Mouse (Mus musculus) midbrain, embryonic 15.5 days (tissue): ENCODE measurements around the gene Gm10945. TPM values are rescaled to one million over a fixed set of nuclear protein-coding genes. Genes with fewer than 3 reads are reported as not detected.
A peak's percentile ranks its signal among the peaks of the same experiment; 100 is the strongest.

Experiments used
- ATAC-seq: fragments of 200-750 bp; cut with Nextera tagmentation; replicated peaks from 2 replicates; pipeline ENCODE4 v1.8.0; 2017; ENCODE audit warnings: moderate TSS enrichment
- H3K27ac ChIP-seq: fragments of 300-500 bp; sonication (generic); 2 replicates; pipeline ENCODE4 v1.5.1; 2015; ENCODE audit warnings: mild to moderate bottlenecking, inconsistent platforms
- H3K27me3 ChIP-seq: fragments of 300-500 bp; sonication (generic); replicated peaks from 2 replicates; pipeline ENCODE4 v1.6.1; 2015; ENCODE audit warnings: inconsistent platforms
- H3K36me3 ChIP-seq: fragments of 300-500 bp; sonication (generic); replicated peaks from 2 replicates; pipeline ENCODE4 v1.6.1; 2015; ENCODE audit warnings: inconsistent platforms
- H3K4me1 ChIP-seq: fragments of 300-500 bp; sonication (generic); 2 replicates; pipeline ENCODE4 v1.6.1; 2015; ENCODE audit warnings: inconsistent platforms
- H3K4me2 ChIP-seq: fragments of 300-500 bp; sonication (generic); 2 replicates; pipeline ENCODE4 v1.6.1; 2015; ENCODE audit warnings: inconsistent platforms, mild to moderate bottlenecking, moderate library complexity
- H3K4me3 ChIP-seq: fragments of 300-500 bp; sonication (generic); 2 replicates; pipeline ENCODE4 v1.5.1; 2015; ENCODE audit warnings: mild to moderate bottlenecking, inconsistent platforms
- H3K9ac ChIP-seq: fragments of 300-500 bp; sonication (generic); 2 replicates; pipeline ENCODE4 v1.6.1; 2015; ENCODE audit warnings: mild to moderate bottlenecking, inconsistent platforms
- H3K9me3 ChIP-seq: fragments of 300-500 bp; sonication (generic); 2 replicates; pipeline ENCODE4 v1.6.1; 2016; ENCODE audit warnings: inconsistent platforms
- WGBS: fragments of 180-500 bp; shearing (Covaris S2); methylation state at CpG from one replicate; pipeline ENCODE4 v1.1.7; 2015; ENCODE audit warnings: mixed read lengths; 5-methylcytosine and 5-hydroxymethylcytosine counted together
- polyA plus RNA-seq: library from polyadenylated mRNA; unstranded; fragments of >200 nt; fragmentation: Nextera tagmentation; extraction: Ambion mirVana; gene quantifications from 2 replicates; pipeline ENCODE4 v1.2.1, GENCODE M21; 2015

Gene Gm10945
- not detected in 2 replicates for polyA plus RNA-seq

GRCm38 (mm10) chr10:6761287-6761811 lies at the start of gene Gm10945:
Gm10945 (minus strand) TSS chr10:6761761.
- Histone ChIP-seq H3K9me3 (no peaks in the 10 kb centered on the region), H3K9ac (no peak within 1 kb of the TSS), H3K4me1 (no peaks in the 10 kb centered on the region), H3K36me3 (no peaks in the 10 kb centered on the region), H3K4me3 (no peak within 1 kb of the TSS), H3K27me3 (no peaks in the 10 kb centered on the region), H3K27ac (no peak within 1 kb of the TSS), H3K4me2 (no peak within 1 kb of the TSS)
- 91% methylated on average over 2 of the region's 2 CpGs for WGBS
- no peak for ATAC-seq

DNA sequence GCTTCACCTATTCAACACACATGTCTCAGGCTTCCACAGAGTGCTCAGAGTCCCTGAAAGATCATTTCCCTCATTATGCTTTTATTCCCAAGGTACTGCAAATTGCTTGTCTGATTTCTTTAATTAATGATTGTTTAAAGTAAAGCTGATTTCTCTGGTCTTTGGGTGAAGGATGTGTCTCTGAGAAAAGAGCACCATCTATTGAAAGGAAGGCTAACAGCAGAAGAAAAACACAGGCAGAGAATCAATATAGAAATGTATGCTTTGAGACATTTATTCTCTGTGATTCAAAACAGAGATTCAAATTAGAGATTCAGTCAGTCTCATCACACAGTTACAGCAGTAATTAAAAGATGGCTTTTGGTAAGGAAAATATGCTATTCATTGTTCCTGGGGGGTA lies 28.7 kb upstream of the Gm10945 start:
- Histone ChIP-seq H3K4me1 (0 out of 2 replicates have a peak, but pooled peaks cover 4% of the 10 kb centered on the region), H3K27me3 (no peaks in the 10 kb centered on the region; the same call in 1 of the 2 replicates), H3K9me3 (no peaks in the 10 kb centered on the region), H3K27ac (no peak overlapping the region), H3K9ac (no peak overlapping the region), H3K4me3 (peak overlapping the region; percentile 46; the same call in 1 of the 2 replicates), H3K4me2 (peak overlapping the region; percentile 13; the same call in 1 of the 2 replicates), H3K36me3 (no peaks in the 10 kb centered on the region)
- no peak for ATAC-seq

DNA sequence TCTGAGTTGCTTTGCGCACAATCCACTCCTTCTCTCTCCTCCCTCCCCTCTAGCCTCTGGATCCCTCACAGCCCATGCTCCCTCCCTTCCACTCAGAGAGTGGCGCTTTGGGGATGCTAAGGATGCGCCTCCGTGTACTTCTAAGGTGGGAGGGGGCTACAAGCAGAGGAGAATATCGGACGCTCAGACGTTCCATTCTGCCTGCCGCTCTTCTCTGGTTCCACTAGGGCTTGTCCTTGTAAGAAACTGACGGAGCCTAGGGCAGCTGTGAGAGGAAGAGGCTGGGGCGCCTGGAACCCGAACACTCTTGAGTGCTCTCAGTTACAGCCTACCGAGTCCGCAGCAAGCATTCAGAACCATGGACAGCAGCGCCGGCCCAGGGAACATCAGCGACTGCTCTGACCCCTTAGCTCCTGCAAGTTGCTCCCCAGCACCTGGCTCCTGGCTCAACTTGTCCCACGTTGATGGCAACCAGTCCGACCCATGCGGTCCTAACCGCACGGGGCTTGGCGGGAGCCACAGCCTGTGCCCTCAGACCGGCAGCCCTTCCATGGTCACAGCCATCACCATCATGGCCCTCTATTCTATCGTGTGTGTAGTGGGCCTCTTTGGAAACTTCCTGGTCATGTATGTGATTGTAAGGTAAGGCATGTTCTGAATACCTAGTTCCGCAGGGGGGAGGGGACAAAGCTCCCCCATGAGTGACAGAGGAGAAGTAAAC lies 27.1 kb upstream of the Gm10945 start:
- Histone ChIP-seq H3K27ac (no peak overlapping the region), H3K27me3 (no peaks in the 10 kb centered on the region; the same call in 1 of the 2 replicates), H3K9ac (peak overlapping the region; percentile 45), H3K4me1 (0 out of 2 replicates have a peak, but pooled peaks cover 4% of the 10 kb centered on the region), H3K36me3 (no peaks in the 10 kb centered on the region), H3K4me2 (peak overlapping the region; percentile 72), H3K9me3 (no peaks in the 10 kb centered on the region), H3K4me3 (peak overlapping the region; percentile 46)
- peak; percentile 91 for ATAC-seq
- 4% methylated on average over 25 of the region's 25 CpGs for WGBS

- H3K36me3 ChIP-seq = no peaks in the 10 kb centered on the region
- 92% methylated on average over 3 of the region's 3 CpGs for WGBS
- no peaks in the 10 kb centered on the region for H3K27me3 ChIP-seq
- H3K4me1 ChIP-seq = no peaks in the 10 kb centered on the region
- no peak within 1 kb of the TSS for H3K27ac ChIP-seq
- no peak for ATAC-seq
- H3K9me3 ChIP-seq = no peaks in the 10 kb centered on the region
- no peak within 1 kb of the TSS for H3K4me2 ChIP-seq
- H3K9ac ChIP-seq = no peak within 1 kb of the TSS
- no peak within 1 kb of the TSS for H3K4me3 ChIP-seq
These were observed 3.4 kb downstream of the Gm10945 start, which contains the start of gene Oprm1 for GRCm38 (mm10) chr10:6758206-6758605. Oprm1 (plus strand) TSS chr10:6758506.

GRCm38 (mm10) chr10:6753375-6753774 lies 8.2 kb downstream of the Gm10945 start:
- Histone ChIP-seq H3K4me3 (no peak overlapping the region), H3K9ac (no peak overlapping the region), H3K36me3 (no peaks in the 10 kb centered on the region), H3K27ac (no peak overlapping the region), H3K27me3 (no peaks in the 10 kb centered on the region), H3K9me3 (no peaks in the 10 kb centered on the region), H3K4me1 (no peaks in the 10 kb centered on the region), H3K4me2 (no peak overlapping the region)
- ATAC-seq = no peak
- 90% methylated on average over 5 of the region's 5 CpGs for WGBS

- Histone ChIP-seq H3K27me3 (no peaks in the 10 kb centered on the region), H3K27ac (no peak overlapping the region), H3K9ac (no peak overlapping the region), H3K4me3 (no peak overlapping the region), H3K4me1 (no peaks in the 10 kb centered on the region), H3K4me2 (no peak overlapping the region), H3K9me3 (no peaks in the 10 kb centered on the region), H3K36me3 (no peaks in the 10 kb centered on the region)
- WGBS = 90% methylated on average over 3 of the region's 3 CpGs
- ATAC-seq = no peak
These were observed 33.1 kb downstream of the Gm10945 start for GRCm38 (mm10) chr10:6728469-6728868.

GRCm38 (mm10) chr10:6723765-6724164 lies 37.8 kb downstream of the Gm10945 start:
- no peak for ATAC-seq
- H3K4me2 ChIP-seq = no peak overlapping the region

GRCm38 (mm10) chr10:6717181-6717948 lies 44.2 kb downstream of the Gm10945 start:
- Histone ChIP-seq H3K27me3 (no peaks in the 10 kb centered on the region), H3K4me2 (no peak overlapping the region), H3K4me3 (no peak overlapping the region), H3K9me3 (no peaks in the 10 kb centered on the region), H3K4me1 (no peaks in the 10 kb centered on the region), H3K9ac (no peak overlapping the region), H3K36me3 (no peaks in the 10 kb centered on the region), H3K27ac (no peak overlapping the region)
- ATAC-seq = no peak
- WGBS = 85% methylated on average over 4 of the region's 4 CpGs

More at GRCm38 (mm10) chr10:6723765-6724164, 37.8 kb downstream of the Gm10945 start:
- no peak overlapping the region for H3K27ac ChIP-seq
- H3K9me3 ChIP-seq = no peaks in the 10 kb centered on the region
- H3K36me3 ChIP-seq = no peaks in the 10 kb centered on the region
- no peak overlapping the region for H3K4me3 ChIP-seq
- WGBS = 87% methylated on average over 1 of the region's 1 CpGs
- no peaks in the 10 kb centered on the region for H3K4me1 ChIP-seq
- no peak overlapping the region for H3K9ac ChIP-seq
- no peaks in the 10 kb centered on the region for H3K27me3 ChIP-seq

- H3K27me3 ChIP-seq = no peaks in the 10 kb centered on the region
- H3K4me3 ChIP-seq = no peak overlapping the region
- H3K27ac ChIP-seq = no peak overlapping the region
- H3K4me1 ChIP-seq = no peaks in the 10 kb centered on the region
- no peak overlapping the region for H3K4me2 ChIP-seq
- peak; percentile 90 for ATAC-seq
- H3K9ac ChIP-seq = no peak overlapping the region
- 85% methylated on average over 1 of the region's 1 CpGs for WGBS
- H3K9me3 ChIP-seq = no peaks in the 10 kb centered on the region
- H3K36me3 ChIP-seq = no peaks in the 10 kb centered on the region
These were observed 56.2 kb downstream of the Gm10945 start for GRCm38 (mm10) chr10:6705226-6705885.

GRCm38 (mm10) chr10:6694218-6694850 lies 67.2 kb downstream of the Gm10945 start:
- 46% methylated on average over 13 of the region's 13 CpGs for WGBS
- H3K9me3 ChIP-seq = no peaks in the 10 kb centered on the region
- peak overlapping the region; percentile 17; the same call in 1 of the 2 replicates for H3K4me3 ChIP-seq
- H3K4me2 ChIP-seq = peak overlapping the region; percentile 34; the same call in 1 of the 2 replicates
- H3K27me3 ChIP-seq = no peaks in the 10 kb centered on the region
- H3K36me3 ChIP-seq = no peaks in the 10 kb centered on the region
- H3K4me1 ChIP-seq = no peaks in the 10 kb centered on the region
- no peak overlapping the region for H3K9ac ChIP-seq
- ATAC-seq = peak; percentile 92
- no peak overlapping the region for H3K27ac ChIP-seq
